Mouse (Mus musculus) C2C12 (cell line): Measurements from ENCODE around the gene Anks1.

ENCODE experiments used
- CEBPB ChIP-seq: IDR thresholded peaks from one replicate; pipeline ENCODE4 v1.6.1; 2011; ENCODE audit warnings: low read depth, mild to moderate bottlenecking, control low read depth, moderate library complexity
- CTCF ChIP-seq: IDR thresholded peaks from one replicate; pipeline ENCODE4 v1.5.1; 2011; ENCODE audit not compliant: control insufficient read depth, insufficient read depth, insufficient read length
- FOSL1 ChIP-seq: IDR thresholded peaks from one replicate; pipeline ENCODE4 v1.8.0; 2011; ENCODE audit warnings: mild to moderate bottlenecking, low read length; ENCODE audit not compliant: poor library complexity, insufficient read depth, severe bottlenecking
- MAX ChIP-seq: IDR thresholded peaks from one replicate; pipeline ENCODE4 v1.6.1; 2011; ENCODE audit warnings: mild to moderate bottlenecking, control low read depth
- MYOD1 ChIP-seq: IDR thresholded peaks from one replicate; pipeline ENCODE4 v1.6.1; 2011; ENCODE audit warnings: low read depth; ENCODE audit not compliant: control insufficient read depth, insufficient read length
- MYOG ChIP-seq: IDR thresholded peaks from one replicate; pipeline ENCODE4 v1.6.1; 2011; ENCODE audit not compliant: control insufficient read depth, insufficient read length; ENCODE audit errors: extremely low read depth
- USF1 ChIP-seq: IDR thresholded peaks from one replicate; pipeline ENCODE4 v1.6.1; 2011; ENCODE audit warnings: low read depth, mild to moderate bottlenecking, control low read depth, moderate library complexity

- TF ChIP-seq USF1 (no peak), CTCF (no peak), CEBPB (no peak), MYOG (no peak), MAX (no peak), MYOD1 (no peak), FOSL1 (no peak)
Observed at GRCm38 (mm10) chr17:28006611-28007010, 97.5 kb downstream of the Anks1 start.
